ENCODE assay signal across 8 mouse cellular contexts in the genomic region with DNA sequence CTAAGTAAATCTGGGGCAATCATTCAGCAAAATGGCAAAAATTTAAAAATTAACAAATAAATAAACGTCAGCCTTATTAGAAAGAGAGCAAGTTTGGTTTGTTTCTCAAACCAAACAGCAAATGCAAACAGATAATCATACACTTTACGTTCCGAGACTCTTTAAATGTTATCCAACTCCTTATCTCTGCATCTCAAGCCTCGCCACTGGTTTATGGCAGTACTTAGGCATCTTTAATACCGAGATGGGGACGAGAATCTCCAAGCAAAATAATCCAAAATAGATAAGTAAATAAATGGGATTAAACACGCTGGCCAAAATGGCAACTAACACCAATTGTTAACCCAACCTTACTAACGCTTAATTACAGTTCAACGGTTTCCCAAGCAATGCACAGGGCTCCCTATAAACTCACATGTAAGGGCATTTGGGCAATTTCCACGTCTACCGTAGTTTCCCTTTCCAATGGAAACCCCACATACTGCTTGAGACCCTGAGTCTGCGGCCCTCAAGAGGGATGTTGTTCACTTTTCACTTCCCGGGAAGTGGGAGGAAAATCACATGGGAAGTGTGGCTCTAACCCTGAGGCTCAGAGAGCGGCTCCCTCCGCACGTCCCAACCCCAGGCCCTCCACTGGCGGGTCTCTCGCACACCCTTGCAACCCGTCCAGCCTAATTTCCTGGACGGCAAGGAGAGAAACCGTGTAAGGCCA. TPM values are rescaled to one million over a fixed set of nuclear protein-coding genes. Genes with fewer than 3 reads are reported as not detected.
DNase-seq lines count a peak whose midpoint lies in the region; ATAC-seq and TF ChIP-seq lines count a peak whose summit lies in the region.

No protein-coding gene starts in this region.

- WGBS in kidney, embryonic 15.5 days = 4% methylated on average over 21 of the region's 21 CpGs
- 6% methylated on average over 21 of the region's 21 CpGs for WGBS in limb, embryonic 15.5 days
- 6% methylated on average over 21 of the region's 21 CpGs for WGBS in stomach, embryonic 14.5 days

- peak overlapping the region; percentile 82 for H3K4me3 ChIP-seq in kidney, embryonic 15.5 days (replicated peaks)
- H3K4me3 ChIP-seq in limb, embryonic 15.5 days = peak overlapping the region; percentile 98
- peak overlapping the region; percentile 98 for H3K4me3 ChIP-seq in stomach, embryonic 14.5 days (ENCODE audit: low read depth, low read length)

- POLR2A ChIA-PET in Patski (lab: Charles Lee) = interaction anchor here (1.2 kb wide), 1 partner anchor 33 kb away, joined by 5 read pairs; no protein-coding TSS in a partner anchor

- H3K4me1 ChIP-seq in kidney, embryonic 15.5 days = peaks cover 19% of the 10 kb centered on the region
- H3K4me1 ChIP-seq in limb, embryonic 15.5 days = peaks cover 14% of the 10 kb centered on the region
- peaks cover 9% of the 10 kb centered on the region; the same call in 1 of the 2 replicates for H3K4me1 ChIP-seq in stomach, embryonic 14.5 days (ENCODE audit: control insufficient read depth, insufficient read depth, low read length)

- H3K27ac ChIP-seq in kidney, embryonic 15.5 days = peak overlapping the region; percentile 95; the same call in 1 of the 2 replicates
- H3K27ac ChIP-seq in limb, embryonic 15.5 days = peak overlapping the region; percentile 91; the same call in 1 of the 2 replicates
- peak overlapping the region; percentile 90; the same call in 1 of the 2 replicates for H3K27ac ChIP-seq in stomach, embryonic 14.5 days (ENCODE audit: low read length)

- no peak for TF ChIP-seq CTCF in Patski (IDR thresholded peaks at IDR 0.05)

- DNase-seq in kidney, adult 9 months = no peak
- DNase-seq in Patski (ENCODE audit: low read depth, low spot score) = no peak
- DNase-seq in layer of hippocampus, adult 9-11 months = no peak
- no peak for DNase-seq in urinary bladder, postnatal 10 days (ENCODE audit: low spot score)

- peaks cover 7% of the 10 kb centered on the region; the same call in 1 of the 2 replicates for H3K36me3 ChIP-seq in kidney, embryonic 15.5 days
- H3K36me3 ChIP-seq in limb, embryonic 15.5 days = no peaks in the 10 kb centered on the region; the same call in 1 of the 2 replicates
- no peaks in the 10 kb centered on the region for H3K36me3 ChIP-seq in stomach, embryonic 14.5 days (ENCODE audit: control insufficient read depth, insufficient read depth, low read length)

- ATAC-seq in kidney, embryonic 15.5 days (replicated peaks; ENCODE audit: low FRiP score) = peak; percentile 41
- ATAC-seq in Patski = peak; percentile 9
- peak; percentile 25; the same call in 1 of the 2 replicates for ATAC-seq in erythroblast, adult 5-6 weeks (replicated peaks; ENCODE audit: low FRiP score, poor library complexity, severe bottlenecking)
- no peak for ATAC-seq in limb, embryonic 15.5 days (ENCODE audit: insufficient number of reproducible peaks, low FRiP score, low TSS enrichment, low read depth)
- ATAC-seq in stomach, embryonic 14.5 days (ENCODE audit: insufficient number of reproducible peaks, insufficient read depth, low FRiP score, low read depth) = no peak

- H3K4me2 ChIP-seq in kidney, embryonic 15.5 days = peak overlapping the region; percentile 72
- H3K4me2 ChIP-seq in limb, embryonic 15.5 days = peak overlapping the region; percentile 85
- peak overlapping the region; percentile 87 for H3K4me2 ChIP-seq in stomach, embryonic 14.5 days (replicated peaks; ENCODE audit: low read depth, low read length)

- CTCF ChIA-PET in Patski (lab: Charles Lee) = no interaction called here

- in situ Hi-C loops in Patski (cut with MboI; ENCODE audit: low pct_unique_long_range_greater_than_20kb) = no loop called here

- no peaks in the 10 kb centered on the region for H3K9me3 ChIP-seq in kidney, embryonic 15.5 days (replicated peaks)
- no peaks in the 10 kb centered on the region for H3K9me3 ChIP-seq in limb, embryonic 15.5 days
- H3K9me3 ChIP-seq in stomach, embryonic 14.5 days (ENCODE audit: control insufficient read depth, low read depth, low read length) = no peaks in the 10 kb centered on the region

- no peaks in the 10 kb centered on the region for H3K27me3 ChIP-seq in kidney, embryonic 15.5 days
- H3K27me3 ChIP-seq in Patski = no peaks in the 10 kb centered on the region
- no peaks in the 10 kb centered on the region for H3K27me3 ChIP-seq in limb, embryonic 15.5 days
- no peaks in the 10 kb centered on the region for H3K27me3 ChIP-seq in stomach, embryonic 14.5 days (ENCODE audit: control insufficient read depth, insufficient read depth, low read length)

- peak overlapping the region; percentile 91 for H3K9ac ChIP-seq in kidney, embryonic 15.5 days
- peak overlapping the region; percentile 96 for H3K9ac ChIP-seq in limb, embryonic 15.5 days
- H3K9ac ChIP-seq in stomach, embryonic 14.5 days (replicated peaks; ENCODE audit: low read depth, low read length) = peak overlapping the region; percentile 96

RNA-seq across cellular contexts. Expression of a gene that starts 0.9 kb away (rescaled TPM):
- 135 and 177 TPM in 2 replicates for polyA plus RNA-seq in kidney, embryonic 15.5 days (2015; fragmentation: Nextera tagmentation; extraction: Ambion mirVana)
- polyA plus RNA-seq in Patski (2021) = 50.6 TPM
- 46.0 and 63.0 TPM in 2 replicates for total RNA-seq in erythroblast, adult 5-6 weeks (2015; ENCODE audit: low replicate concordance)
- 50.9 and 52.0 TPM in 2 replicates for total RNA-seq in erythroblast, adult 5-6 weeks (2017; ENCODE audit: low replicate concordance)
- polyA plus RNA-seq in limb, embryonic 15.5 days (2015; fragmentation: Nextera tagmentation; extraction: Ambion mirVana) = 106 and 122 TPM in 2 replicates
- polyA plus RNA-seq in stomach, embryonic 14.5 days (2014; fragmentation: Nextera tagmentation; extraction: Ambion mirVana) = 137 and 141 TPM in 2 replicates

RNA-seq across cellular contexts. Expression of a gene that starts 48.6 kb away (rescaled TPM):
- polyA plus RNA-seq in kidney, embryonic 15.5 days (2015; fragmentation: Nextera tagmentation; extraction: Ambion mirVana) = 0.95 and 1.1 TPM in 2 replicates
- polyA plus RNA-seq in Patski (2021) = 1.6 TPM
- 89.2 and 103 TPM in 2 replicates for total RNA-seq in erythroblast, adult 5-6 weeks (2015; ENCODE audit: low replicate concordance)
- total RNA-seq in erythroblast, adult 5-6 weeks (2017; ENCODE audit: low replicate concordance) = 114 and 145 TPM in 2 replicates
- polyA plus RNA-seq in limb, embryonic 15.5 days (2015; fragmentation: Nextera tagmentation; extraction: Ambion mirVana) = 0.11 and 0.15 TPM in 2 replicates
- polyA plus RNA-seq in stomach, embryonic 14.5 days (2014; fragmentation: Nextera tagmentation; extraction: Ambion mirVana) = 0.09 TPM in 1 of 2 replicates, not detected in the other

Comparison
In these comparisons a context has a peak if more than half of its experiments do, and no peak if none do; other contexts are left out.
1. ATAC-seq: peak in kidney, embryonic 15.5 days (single experiment), Patski (single experiment) and erythroblast, adult 5-6 weeks (single experiment); none in limb, embryonic 15.5 days (single experiment) and stomach, embryonic 14.5 days (single experiment).
2. Peak in every context shown above with its lines, with median percentiles within 50 percentile points of each other: H3K27ac ChIP-seq, H3K4me2 ChIP-seq, H3K4me3 ChIP-seq and H3K9ac ChIP-seq.